Comparison of ENCODE assay signal across 8 mouse cellular contexts in the genomic region with DNA sequence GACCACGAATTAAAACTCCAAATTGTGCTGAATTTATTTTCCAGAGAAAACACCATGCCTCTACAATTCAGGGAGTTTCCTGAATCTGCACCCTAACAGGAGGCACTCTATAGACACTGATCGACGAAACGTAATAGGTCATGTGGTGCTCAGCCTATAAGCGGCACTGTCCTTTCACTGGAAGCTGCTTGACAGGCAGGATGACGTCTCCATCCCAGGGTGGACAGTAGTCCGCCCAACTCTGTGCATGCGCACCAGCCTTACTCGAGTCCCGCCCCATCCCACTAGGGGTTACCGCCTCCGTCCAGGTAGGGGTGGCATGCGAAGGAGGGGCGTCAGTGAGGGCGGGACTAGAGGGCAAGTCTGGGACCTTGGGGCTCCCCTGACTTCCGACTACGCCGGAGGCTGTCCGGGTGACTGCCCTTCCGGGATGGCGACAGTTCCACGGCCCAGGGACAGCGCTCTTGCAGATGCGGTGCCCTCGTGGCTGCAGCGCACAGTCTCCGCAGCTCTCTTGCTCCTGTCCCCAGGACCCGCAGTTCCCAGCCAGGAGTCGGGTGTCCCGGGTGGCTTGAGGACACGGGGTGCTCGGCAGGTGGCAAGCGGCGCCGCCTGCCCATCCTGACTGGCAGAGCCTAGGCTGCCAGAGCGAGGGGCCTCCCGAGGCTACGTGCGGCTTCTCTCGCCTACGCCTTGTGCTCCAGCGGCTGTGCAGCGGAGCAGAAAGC. TPM values are rescaled to one million over a fixed set of nuclear protein-coding genes. Genes with fewer than 3 reads are reported as not detected.
DNase-seq lines count a peak whose midpoint lies in the region; ATAC-seq lines count a peak whose summit lies in the region.

A gene (plus strand): TSS at position 169 of the 728 bp plus-strand sequence.

- DNase-seq in adrenal gland, adult (ENCODE audit: inconsistent age in 2 of 2, low spot score in 1 of 2): peak; percentile 99
- peak; percentile 95 for DNase-seq in embryo, embryonic 10.5 days (ENCODE audit: low spot score)
- DNase-seq in gastrocnemius, postnatal 14 days: peak; percentile 94
- DNase-seq in left cerebral cortex, postnatal 10 days (ENCODE audit: extremely low spot score in 1 of 2, low spot score in 2 of 2): peak; percentile 93 to 96
- DNase-seq in right cerebral cortex, postnatal 25 days: peak; percentile 93
- DNase-seq in urinary bladder, postnatal 4 days (ENCODE audit: low spot score in 2 of 2): peak; percentile 92

- intact Hi-C loops in gastrocnemius, postnatal 14 days (cut with DNase I; ENCODE audit: low total_unique reads): no loop called here
- intact Hi-C loops in left cerebral cortex, postnatal 10 days (cut with DNase I): no loop called here

- peak; percentile 93 for ATAC-seq in inflammation-experienced regulatory T-cells, adult 6 months
- ATAC-seq in megakaryocyte-erythroid progenitor cell, adult 5-6 weeks (replicated peaks; ENCODE audit: low FRiP score, low TSS enrichment, poor library complexity, severe bottlenecking): peak; percentile 99

RNA-seq across cellular contexts. Expression of the gene that starts here (rescaled TPM):
- total RNA-seq in gastrocnemius, postnatal 14 days (2021): 100 to 1,000 TPM; 164 to 179 TPM
- polyA plus RNA-seq in inflammation-experienced regulatory T-cells, adult 6 months (2017; shearing (Covaris generic)): 10 to 100 TPM; 13.6 to 24.2 (median 18.2) TPM
- total RNA-seq in left cerebral cortex, postnatal 10 days (2021): 10 to 100 TPM; 36.9 to 40.1 TPM
- 20.5 and 32.2 TPM in 2 replicates for total RNA-seq in megakaryocyte-erythroid progenitor cell, adult 5-6 weeks (2014; fragmentation: Nextera tagmentation)
- total RNA-seq in megakaryocyte-erythroid progenitor cell, adult 5-6 weeks (2017): 11.4 and 43.0 TPM in 2 replicates

Comparison
In these comparisons a context has a peak if more than half of its experiments do, and no peak if none do; other contexts are left out.
1. Peak in every context shown above with its lines: DNase-seq and ATAC-seq.